Mouse (Mus musculus) erythroid progenitor cell, adult 5-6 weeks (primary cell): ENCODE measurements around the gene Dpf3. TPM values are rescaled to one million over a fixed set of nuclear protein-coding genes. Genes with fewer than 3 reads are reported as not detected.

Experiments used
- ATAC-seq: replicated peaks from 2 replicates; pipeline ENCODE4 v1.8.0; 2016; ENCODE audit warnings: moderate number of reproducible peaks, mild to moderate bottlenecking, moderate TSS enrichment, inconsistent platforms; ENCODE audit not compliant: poor library complexity, low FRiP score, severe bottlenecking
- total RNA-seq, 2 experiments: library from RNA; stranded (forward) in 1 of 2; stranded (reverse) in 1 of 2; fragments of 150-400 nt in 1 of 2; fragments of 186-747, 209-891 nt in 1 of 2; gene quantifications; 2 replicates each; pipeline versions ENCODE4 v1.2.3 to v1.2.4; 2015 to 2017; ENCODE audit warnings: low replicate concordance in 2 of 2

The Dpf3 gene
- 40.7 and 45.0 TPM in 2 replicates for total RNA-seq (2015; ENCODE audit: low replicate concordance)
- 152 and 194 TPM in 2 replicates for total RNA-seq (2017; ENCODE audit: low replicate concordance)

DNA sequence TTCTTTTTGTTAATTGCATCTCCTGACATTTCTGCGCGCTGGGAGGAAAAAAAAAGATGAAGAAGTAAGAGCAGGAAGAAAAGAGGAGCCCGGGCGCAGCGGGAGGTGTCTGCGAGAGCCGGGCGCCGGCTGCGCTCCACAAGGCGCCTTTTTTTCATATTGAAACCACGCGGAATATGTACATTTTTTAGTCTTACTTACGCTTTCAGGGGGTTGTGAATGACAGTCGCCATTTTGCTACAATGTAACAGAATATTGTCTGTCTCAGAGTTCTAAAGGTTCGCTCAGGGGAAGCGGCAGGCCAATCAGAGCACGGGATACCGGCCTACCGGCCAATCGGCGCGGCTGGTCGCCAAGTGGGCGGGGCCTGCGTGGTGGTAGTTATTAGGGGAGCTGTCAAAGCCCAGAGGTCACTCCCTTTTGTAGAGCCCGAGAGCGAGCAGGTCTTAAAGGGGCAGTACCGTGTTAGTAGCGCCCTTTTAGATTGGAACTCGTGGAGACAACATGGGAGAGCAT is at the start of gene Dpf3:
Gene Dpf3, minus strand, starts transcription at position 241 of the 516 bp plus-strand sequence.
- peak; percentile 89 for ATAC-seq

DNA sequence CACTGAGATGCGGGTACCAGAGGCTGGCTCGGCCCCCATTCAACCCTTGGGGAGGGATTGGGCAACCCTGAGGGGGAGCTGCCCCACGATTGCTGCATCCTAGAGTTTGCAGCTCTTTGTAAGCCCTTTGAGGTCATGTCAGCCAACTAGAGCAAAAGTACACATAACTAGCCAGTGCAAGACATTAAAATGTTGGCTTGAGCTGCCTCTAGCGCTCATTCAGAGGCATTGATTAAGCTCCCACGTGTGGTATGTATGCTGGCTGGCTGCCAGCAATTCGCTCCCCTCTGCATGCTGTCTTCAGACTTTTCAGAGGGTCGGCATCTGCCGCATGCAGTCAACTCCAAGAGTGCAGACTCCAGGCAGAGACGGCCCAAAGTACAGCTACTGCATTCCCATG is 48.5 kb upstream of the Dpf3 start:
- ATAC-seq: no peak

DNA sequence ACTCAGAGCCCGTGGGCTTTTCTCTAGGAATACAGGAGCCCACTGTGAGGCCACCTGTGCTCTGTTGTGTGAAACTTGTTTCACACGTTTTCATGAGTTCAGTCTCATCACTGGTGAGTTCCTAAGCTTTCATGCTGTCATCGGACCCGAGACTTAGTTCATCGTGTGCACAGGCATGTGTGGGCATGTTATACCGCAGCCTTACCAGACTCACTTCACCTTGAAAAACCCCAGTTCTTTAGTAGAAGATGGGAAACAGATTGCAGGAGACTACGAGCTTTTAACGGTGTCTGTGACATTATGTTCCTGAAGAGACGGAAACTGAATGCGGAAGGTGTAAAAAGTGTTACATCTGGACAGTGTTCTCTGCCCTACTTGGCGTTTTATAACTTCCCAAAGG is 47.9 kb upstream of the Dpf3 start:
- ATAC-seq: no peak

DNA sequence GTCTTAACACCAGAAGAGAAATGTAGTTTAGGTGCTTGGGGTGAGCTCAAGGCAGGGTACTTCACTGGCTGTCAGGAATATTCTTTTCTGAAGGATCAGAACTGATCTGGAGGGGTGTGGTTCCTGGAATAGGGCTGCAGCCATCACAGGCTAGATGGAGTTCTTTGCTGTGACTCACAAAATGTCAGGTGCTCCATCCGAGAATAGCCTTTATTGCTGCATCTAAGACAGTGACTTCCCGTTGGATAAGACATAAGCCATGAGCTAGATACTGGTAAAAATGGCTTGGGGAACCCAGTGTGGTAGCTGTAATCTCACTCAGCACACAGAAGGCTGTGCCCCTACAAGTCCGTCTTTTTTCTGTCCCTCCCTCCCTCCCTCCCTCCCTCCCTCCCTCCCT is 46.7 kb upstream of the Dpf3 start:
- ATAC-seq: no peak

DNA sequence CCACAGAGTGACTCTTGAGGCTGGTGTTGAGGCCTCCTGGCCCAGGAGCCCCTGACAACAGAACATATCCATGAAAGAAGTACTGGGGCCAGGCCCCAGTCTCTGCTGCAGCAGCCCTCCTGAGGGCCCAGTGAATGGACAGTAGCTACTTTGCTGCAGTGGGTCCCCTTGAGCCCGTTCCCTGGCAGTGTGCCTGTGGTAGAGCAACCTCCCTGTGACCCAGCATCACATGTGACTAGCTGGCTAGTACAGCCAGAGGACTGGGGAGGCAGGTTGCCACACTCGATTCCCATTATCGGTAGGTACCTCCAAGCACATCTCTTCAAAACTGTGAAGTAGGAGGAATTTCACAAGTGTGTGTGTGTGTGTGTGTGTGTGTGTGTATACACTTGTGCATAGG is 45.5 kb upstream of the Dpf3 start:
- ATAC-seq: no peak

DNA sequence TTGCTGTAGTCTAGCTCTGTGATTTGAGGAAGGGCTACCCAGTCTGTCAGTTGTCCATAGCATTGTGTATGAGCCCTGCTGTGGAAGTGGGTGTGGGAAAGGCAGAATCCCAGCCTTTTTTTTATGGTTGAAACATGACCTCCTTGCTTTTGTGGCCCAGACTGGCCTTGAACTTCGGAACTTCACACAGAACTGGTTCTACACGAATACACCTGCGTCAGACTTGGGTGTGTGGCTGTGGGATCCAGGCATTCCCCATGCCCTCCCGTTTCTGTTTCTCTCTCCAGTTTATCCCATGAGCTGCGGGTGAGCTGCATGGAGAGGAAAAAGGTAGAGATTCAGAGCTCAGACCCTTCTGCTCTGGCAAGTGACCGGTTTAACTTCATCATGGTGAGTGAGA is 44.5 kb upstream of the Dpf3 start:
- no peak for ATAC-seq

DNA sequence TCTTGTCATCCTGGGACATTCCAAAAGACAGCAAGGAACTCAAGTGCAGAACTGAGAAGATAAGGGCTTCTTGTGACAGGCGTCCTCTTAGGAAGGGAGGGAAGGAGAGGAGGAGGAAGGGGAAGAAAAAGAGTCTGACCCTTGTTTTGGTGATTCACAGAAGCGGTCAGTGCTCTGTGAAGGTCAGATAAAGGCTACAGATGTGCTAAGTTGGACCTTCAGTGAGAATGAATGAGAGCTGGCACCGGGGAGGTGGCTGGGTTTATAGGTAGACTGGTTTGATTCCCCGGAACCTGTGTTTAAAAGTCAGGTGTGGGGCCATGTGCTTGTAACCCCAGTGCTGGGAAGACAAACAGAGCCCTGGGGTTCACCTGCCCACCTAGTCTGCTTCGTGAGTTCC is 41.1 kb upstream of the Dpf3 start:
- no peak for ATAC-seq

DNA sequence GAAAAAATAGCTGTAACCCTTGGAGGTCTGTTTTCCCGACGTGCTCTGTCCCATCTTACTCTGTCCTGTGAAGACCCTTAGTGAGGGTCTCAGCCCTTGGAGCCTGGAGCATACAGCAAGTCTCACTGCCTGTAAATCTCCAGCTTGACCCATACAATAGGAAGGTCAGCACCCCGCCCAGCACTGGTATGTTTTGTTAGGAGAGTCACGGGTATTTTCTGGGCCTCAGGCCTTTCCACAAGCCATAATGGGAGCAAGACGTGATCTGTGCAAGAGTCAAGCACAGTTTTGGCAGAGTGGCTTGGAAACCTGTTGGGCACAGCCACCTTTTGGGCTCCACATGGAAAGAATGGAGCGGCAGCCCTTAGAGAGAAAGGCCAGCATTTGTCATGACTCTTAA is 40.3 kb upstream of the Dpf3 start:
- no peak for ATAC-seq

DNA sequence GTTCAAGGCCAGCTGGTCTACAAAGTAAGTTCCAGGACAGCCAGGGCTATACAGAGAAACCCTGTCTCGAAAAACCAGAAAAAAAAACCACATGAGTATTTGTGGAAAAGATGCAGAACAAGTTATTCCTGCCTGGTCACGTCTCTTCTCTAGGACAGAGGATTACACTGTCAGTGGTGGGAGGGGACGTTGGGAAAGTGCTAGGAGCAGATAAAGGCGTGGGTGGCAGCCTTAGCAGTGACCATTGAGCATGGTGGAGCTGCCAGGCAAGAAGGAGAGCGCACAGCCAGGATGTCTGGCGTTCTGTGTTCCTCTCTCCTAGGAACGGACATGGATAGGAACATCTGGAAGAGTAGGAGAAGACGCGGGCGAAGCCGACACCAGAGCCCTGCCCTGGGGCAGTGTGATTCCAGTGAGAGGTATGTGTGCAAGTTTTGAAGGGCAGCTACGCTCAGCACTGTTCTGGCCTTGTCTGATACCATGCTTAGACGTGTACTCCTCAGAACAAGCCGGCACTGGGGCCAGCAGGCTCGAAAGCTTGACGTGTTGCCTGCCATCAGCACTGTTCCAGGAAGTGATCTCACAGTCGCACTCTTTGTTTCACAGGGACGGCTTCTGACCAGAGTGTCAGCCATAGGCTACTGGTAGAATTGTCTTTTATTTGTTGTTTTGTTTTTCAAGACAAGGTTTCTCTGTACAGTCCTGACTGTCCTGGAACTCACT is 38.5 kb upstream of the Dpf3 start:
- no peak for ATAC-seq

DNA sequence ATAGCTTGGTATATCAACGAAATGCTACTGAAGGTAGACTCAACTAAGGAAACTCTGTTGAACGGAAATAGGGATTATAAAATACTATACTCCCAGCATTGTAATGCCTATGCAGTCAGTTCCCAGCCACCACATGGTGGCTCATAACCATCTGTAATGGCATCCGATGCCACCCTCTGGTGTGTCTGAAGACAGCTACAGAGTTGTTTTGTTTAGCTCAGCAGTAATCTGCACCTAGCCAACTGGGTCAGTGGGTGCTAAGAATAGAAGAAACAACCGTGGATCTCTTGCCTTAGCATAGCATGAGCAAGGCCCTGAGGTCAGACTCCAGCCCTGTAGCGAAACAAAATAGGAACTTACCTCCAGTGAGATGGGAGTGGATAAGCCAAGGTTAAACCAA is 36.8 kb upstream of the Dpf3 start:
- ATAC-seq: no peak

DNA sequence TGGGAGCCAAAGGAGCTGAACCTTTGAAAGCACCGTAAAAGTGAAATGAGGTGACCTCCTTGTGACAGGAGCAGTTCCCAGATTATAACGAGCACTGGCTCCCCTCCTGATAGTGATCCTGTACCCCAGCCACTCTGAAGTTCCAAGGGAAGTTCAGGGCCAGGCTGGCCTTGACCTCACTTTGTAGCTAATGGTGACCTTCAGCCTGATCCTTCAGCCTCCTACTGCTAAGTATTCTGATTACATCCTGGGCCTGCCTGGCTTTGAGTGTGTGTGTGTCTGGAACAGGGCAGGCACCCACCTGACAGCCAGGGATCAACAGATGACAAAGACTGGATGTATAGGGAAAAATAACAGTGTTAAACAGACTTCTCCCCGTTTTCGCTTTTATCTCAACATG is 36.4 kb upstream of the Dpf3 start:
- ATAC-seq: no peak

DNA sequence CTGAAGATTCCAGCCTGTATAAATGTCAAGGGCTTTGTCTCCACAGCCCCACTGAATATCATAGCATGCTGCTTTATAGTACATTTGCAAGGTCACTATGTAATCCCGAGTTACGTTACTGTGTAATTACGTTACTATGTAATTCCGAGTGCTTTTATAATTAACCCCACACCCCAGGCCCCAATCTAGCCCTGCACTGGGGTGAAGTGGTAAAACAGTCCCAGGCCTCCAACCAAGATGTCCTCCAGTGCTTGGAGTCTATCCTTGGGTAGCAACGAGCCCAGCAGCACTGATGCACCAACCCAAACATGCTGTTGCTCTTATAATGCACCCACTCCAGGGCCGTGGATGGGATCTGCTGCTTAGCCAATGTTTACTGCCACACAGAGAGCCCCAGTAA is 35.5 kb upstream of the Dpf3 start:
- ATAC-seq: no peak

DNA sequence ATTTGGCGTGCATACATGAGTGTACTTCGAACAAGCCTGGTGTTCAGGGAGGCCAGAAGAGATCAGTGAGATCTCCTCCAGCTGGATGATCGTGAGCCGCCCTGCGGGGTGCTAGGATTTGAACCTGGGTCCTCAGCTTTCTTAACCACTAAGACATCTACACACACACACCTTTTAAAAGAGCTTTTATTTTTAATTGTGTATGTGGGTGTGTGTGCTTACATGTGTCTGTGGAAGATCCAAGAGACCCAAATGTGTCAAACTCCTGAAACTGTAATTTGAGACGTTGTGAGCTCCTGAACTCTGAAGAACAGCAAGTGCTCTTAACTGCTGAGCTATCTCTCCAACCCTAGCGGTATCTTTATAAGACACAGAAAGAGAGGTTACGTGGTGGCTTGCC is 33.6 kb upstream of the Dpf3 start:
- no peak for ATAC-seq

DNA sequence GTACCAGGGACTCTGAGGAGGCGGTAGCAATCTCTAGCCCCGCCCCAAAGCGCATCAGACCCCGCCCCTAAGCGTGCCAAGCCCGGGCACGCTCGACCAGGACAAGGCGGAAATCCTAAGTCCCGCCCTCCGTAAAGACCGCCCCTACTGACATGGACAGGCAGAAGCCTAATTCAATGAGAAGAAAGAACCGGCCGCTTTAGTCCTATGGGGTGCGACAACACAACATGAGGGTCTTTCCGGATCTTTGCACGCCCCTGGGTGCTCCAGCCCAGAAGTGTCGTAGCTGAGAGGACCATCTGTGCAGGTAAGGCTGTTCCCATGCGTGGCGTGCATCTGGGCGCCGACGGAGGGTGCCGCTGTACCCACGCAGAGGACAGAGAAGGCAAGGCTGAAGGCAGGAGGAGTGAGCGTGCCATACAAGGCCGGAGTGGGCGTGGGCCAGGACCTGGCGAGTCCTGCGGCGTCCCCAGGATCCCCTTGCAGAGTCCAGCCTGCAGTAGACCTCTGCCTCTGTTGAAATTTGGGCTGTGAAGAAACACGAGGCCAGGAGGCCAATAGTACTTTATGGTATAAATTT is 32.9 kb upstream of the Dpf3 start, which contains the start of gene Dcaf4:
Gene Dcaf4, plus strand, starts transcription at position 156 of the 580 bp plus-strand sequence.
- ATAC-seq: peak; percentile 95

DNA sequence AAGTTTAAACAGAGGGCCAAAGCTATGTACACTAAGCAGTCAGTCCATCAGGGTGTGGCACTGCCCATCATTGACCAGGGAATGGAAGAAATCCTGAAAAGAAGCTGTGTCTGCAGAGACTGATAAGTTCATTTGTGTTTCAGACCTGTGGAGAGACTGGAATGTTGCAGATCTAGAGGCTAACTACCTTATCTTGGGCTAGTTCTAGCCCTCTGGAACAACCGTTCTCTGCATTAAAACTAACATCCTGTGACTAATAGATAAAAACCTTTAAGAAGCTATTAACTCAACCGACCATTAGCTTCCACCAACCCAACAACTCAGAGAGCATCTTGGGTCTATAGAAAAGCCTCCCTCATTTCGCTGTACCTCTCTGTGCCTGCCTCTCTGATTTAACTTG is 30.1 kb upstream of the Dpf3 start:
- no peak for ATAC-seq

DNA sequence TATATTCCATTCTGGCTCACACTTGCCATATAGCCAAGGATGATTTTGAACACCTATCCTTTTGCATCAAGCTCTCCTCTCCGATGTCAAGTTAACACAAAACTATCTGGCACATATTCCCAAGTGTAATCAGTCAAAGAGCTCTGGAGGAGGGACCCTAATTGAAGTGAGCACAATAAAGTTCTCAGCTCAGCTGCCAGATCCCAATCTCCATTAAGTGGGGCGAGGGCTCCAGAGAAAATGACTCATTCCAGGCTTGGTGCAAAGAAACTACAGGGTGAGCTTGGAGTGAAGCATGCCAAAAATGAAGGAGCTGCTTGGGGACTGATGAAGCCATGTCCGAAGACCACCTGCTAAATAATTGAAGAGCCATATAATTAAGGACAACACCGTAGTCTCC is 26.7 kb upstream of the Dpf3 start:
- ATAC-seq: no peak

DNA sequence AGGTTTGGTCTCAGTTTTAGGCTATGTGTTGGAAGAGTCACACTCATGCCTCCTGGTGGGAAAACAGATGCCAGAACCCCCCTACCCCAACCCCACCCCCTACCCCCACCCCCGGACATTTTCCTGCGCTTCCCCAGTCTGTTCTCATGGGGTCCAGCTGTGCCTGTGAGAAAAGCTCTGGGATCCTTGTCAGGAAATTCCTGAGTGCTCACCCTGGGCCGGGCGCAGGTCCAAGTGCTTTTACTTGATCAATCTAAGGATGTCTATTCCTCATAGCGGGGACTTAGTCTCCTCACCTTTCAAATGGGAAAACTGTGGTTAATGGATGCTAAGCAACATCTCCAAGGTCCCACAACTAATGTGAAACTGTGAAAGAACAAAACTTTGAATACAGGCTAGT is 25.7 kb upstream of the Dpf3 start:
- ATAC-seq: no peak

DNA sequence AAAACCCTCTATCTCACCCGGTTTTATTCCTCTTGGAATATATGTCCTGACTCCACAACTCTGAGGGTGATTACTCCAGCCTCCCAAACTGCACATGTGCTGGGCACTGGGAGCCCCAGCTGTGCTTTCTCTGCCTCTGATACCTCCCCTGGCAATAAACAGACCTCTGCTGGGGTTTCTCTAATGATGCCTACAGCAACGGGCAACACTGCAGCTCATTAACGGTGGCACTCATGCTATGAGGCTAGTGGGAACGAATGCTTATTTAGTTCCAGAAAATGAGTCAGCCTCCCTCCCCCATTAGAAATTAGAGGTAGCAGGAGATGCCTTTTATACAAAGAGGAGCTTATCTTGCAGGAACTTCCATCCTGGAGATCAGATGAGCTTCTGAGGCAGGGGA is 25.3 kb upstream of the Dpf3 start:
- ATAC-seq: no peak

DNA sequence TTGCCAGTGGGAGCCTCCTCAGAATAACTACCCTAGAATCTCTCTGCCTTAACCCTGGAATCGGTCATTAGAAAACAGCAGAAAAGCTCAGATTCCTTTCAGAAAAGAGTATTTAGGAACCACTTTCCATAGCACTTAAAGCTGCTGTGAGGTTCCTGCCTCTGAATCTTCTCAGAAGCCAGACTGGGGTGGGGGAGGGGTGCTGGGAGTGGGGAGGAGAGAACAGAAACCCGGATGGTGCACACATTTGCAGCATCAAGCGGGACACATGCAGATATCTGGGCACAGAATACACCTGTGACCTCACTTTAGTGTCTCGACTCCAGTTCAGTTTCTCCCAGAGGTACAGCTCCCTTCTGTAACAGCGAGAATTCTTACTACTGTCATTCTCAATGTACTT is 23.1 kb upstream of the Dpf3 start:
- no peak for ATAC-seq

DNA sequence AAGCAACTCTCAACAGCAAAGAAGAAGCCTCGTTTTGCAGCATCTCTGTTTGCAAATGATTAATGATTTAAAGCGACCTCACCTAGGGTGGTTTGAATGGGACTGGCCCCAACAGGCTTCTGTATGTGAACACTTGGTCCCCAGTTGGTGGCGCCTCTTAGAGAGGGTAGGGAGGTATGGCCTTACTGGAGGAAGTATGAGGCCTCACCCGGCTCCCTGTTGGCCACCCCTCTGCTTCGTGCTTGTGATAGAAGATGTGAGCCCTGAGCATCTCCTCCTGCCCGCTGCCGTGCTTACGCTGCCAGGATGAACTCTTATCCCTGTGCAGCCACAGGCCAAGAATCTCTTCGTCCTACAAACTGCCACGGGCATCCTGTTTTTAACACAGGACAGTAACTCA is 19.0 kb upstream of the Dpf3 start:
- no peak for ATAC-seq

DNA sequence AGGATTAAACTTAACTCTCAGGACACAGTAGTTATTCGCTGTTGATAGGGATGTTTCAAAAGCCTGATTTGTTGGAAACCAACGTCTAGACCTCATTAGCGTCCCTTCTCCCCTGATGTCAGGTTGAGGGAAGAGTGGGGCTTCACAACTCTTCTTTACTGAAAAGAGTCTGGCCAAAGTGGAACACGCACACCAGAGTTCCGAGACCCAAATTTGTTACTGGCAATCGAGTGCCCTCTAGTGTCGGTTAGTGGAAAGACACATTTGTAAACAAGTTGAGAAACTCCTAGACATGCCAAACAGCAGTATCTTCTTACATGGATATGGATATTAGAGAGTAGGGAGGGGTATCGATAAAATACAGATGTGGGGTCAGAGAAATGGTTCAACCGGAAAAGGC is 14.7 kb upstream of the Dpf3 start:
- ATAC-seq: peak; percentile 79

DNA sequence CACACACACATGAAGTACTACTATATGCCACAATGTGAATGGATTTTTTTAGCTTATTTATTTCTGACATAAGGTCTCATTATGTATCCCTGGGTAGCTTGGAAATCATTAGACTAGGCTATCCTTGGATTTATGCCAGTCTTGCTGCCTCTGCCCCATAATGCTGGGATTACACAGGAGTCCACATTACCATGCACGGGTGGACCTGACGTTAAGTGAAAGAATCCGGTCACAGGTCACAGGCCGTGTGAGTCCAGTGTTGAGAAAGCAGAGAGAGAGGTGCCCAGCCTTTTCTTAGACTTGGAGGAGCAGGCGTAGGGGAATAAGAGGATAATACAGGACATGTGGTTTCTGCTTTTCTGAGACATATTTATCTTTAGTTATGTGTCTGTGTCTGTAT is 11.7 kb upstream of the Dpf3 start:
- no peak for ATAC-seq
